Mouse (Mus musculus): ENCODE measurements around the gene Foxm1.

- TF ChIP-seq POLR2A (IDR thresholded peaks at IDR 0.05; ENCODE audit: insufficient read depth, low read depth, low read length) (no peak), CTCF (IDR thresholded peaks at IDR 0.05) (no peak), EP300 (IDR thresholded peaks at IDR 0.05; ENCODE audit: insufficient read depth, low read depth, low read length) (no peak)
These were observed 2.0 kb downstream of the Foxm1 start for GRCm38 (mm10) chr6:128364721-128365120.

All from heart, adult 2 months (tissue).